Mouse (Mus musculus): ENCODE data around the gene Pcbp2. TPM values are rescaled to one million over a fixed set of nuclear protein-coding genes. Genes with fewer than 3 reads are reported as not detected.
A peak's percentile ranks its signal among the peaks of the same experiment; 100 is the strongest.

Gene Pcbp2
- polyA plus RNA-seq, 1 experiment from 2014 or later, result 166 TPM

GRCm38 (mm10) chr15:102451666-102452430 lies 18.5 kb upstream of the Pcbp2 start:
- H3K27ac ChIP-seq, result no peak overlapping the region
- H3K4me1 ChIP-seq (replicated peaks), result peaks cover 5% of the 10 kb centered on the region
- 84% methylated on average over 26 of the region's 26 CpGs for WGBS

DNA sequence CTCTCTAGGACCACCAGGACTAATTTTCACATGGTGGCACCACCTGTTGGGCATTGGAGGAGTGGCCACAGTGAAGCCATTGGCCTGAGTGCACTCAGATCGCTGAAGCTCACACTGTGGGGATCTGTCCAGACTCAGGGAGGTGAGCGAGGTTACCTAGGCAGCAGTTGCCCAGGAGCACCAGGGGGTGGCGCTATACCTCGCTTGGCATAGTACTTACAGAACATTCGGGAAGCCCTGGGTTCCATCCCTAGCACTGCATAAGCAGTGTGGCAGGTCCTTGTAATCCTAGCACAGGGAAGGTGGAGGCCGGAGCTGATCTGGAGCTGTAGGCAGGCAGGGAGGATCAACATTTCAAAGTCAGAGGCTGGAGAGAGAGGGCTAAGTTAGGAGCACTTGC lies 14.3 kb upstream of the Pcbp2 start:
- 35% methylated on average over 6 of the region's 6 CpGs for WGBS
- H3K27me3 ChIP-seq (ENCODE audit: insufficient read depth, poor library complexity, severe bottlenecking), result no peaks in the 10 kb centered on the region
- no peak overlapping the region for H3K27ac ChIP-seq
- no peak overlapping the region for H3K4me3 ChIP-seq
- H3K4me1 ChIP-seq (replicated peaks), result peaks cover 28% of the 10 kb centered on the region
- H3K9me3 ChIP-seq, result no peaks in the 10 kb centered on the region
- H3K36me3 ChIP-seq, result no peaks in the 10 kb centered on the region
- DNase-seq (ENCODE audit: low spot score), result peak; percentile 18

More at GRCm38 (mm10) chr15:102451666-102452430, 18.5 kb upstream of the Pcbp2 start:
- no peak for DNase-seq (ENCODE audit: low spot score)
- Histone ChIP-seq H3K9me3 (no peaks in the 10 kb centered on the region), H3K4me3 (no peak overlapping the region), H3K36me3 (no peaks in the 10 kb centered on the region), H3K27me3 (ENCODE audit: insufficient read depth, poor library complexity, severe bottlenecking) (no peaks in the 10 kb centered on the region)

- Histone ChIP-seq H3K36me3 (peaks cover 11% of the 10 kb centered on the region; the same call in 1 of the 2 replicates), H3K9me3 (no peaks in the 10 kb centered on the region), H3K27me3 (ENCODE audit: insufficient read depth, poor library complexity, severe bottlenecking) (no peaks in the 10 kb centered on the region), H3K4me1 (replicated peaks) (peaks cover 33% of the 10 kb centered on the region), H3K27ac (peak overlapping the region; percentile 81), H3K4me3 (peak overlapping the region; percentile 57)
- WGBS, result 73% methylated on average over 5 of the region's 5 CpGs
- DNase-seq (ENCODE audit: low spot score), result no peak
Measured at GRCm38 (mm10) chr15:102458050-102458736, 12.1 kb upstream of the Pcbp2 start.

DNA sequence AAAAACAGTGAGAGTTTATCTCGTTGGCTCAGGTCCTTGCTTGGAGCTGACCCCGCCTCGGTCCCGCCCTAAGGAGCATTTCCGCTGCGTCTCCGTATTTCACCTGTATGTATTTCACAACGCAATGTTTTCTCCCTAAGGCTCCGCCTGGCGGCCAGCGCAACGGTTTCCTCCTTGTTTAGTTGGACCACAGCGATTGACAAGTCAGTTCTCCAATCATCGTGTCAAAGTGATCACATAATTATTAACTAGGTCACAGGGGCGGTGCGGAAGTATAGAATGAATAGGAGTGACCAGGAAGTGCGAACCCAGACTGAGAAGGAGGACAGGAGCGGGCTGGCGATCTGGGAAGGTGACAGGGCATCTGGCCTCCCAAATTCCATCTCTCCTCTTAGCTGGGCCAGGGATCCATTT lies 11.4 kb upstream of the Pcbp2 start, which contains the start of gene Prr13:
Gene Prr13 (plus strand): TSS at position 125 of the 414 bp plus-strand sequence.
- Histone ChIP-seq H3K27me3 (ENCODE audit: insufficient read depth, poor library complexity, severe bottlenecking) (no peaks in the 10 kb centered on the region), H3K9me3 (no peaks in the 10 kb centered on the region), H3K4me3 (peak within 1 kb of the TSS; percentile 57), H3K4me1 (replicated peaks) (peaks cover 33% of the 10 kb centered on the region), H3K27ac (peak within 1 kb of the TSS; percentile 81), H3K36me3 (peaks cover 16% of the 10 kb centered on the region; the same call in 1 of the 2 replicates)
- DNase-seq (ENCODE audit: low spot score), result peak; percentile 88
- WGBS, result under 1% methylated on average over 19 of the region's 19 CpGs

DNA sequence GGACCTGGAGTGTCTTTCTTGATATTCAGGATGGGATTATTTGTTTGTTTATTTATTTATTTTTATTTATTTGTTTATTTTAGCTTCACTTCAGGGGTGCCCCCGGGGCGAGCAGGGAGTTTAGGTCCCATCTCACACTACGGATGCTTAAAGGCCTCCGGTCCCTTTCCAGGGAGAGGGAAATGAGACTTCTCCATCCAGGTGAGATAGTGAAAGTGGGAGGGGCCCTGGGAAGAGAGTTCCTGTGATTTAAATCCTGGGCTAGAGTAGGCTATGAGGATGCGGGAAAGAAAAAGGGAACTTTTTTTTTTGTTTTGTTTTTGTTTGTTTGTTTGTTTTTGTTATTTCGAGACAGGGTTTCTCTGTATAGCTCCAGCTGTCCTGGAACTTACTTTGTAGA lies 11.0 kb upstream of the Pcbp2 start:
- Histone ChIP-seq H3K4me3 (peak overlapping the region; percentile 57), H3K27me3 (ENCODE audit: insufficient read depth, poor library complexity, severe bottlenecking) (no peaks in the 10 kb centered on the region), H3K36me3 (peaks cover 16% of the 10 kb centered on the region; the same call in 1 of the 2 replicates), H3K9me3 (no peaks in the 10 kb centered on the region), H3K4me1 (replicated peaks) (peaks cover 33% of the 10 kb centered on the region), H3K27ac (peak overlapping the region; percentile 81)
- no peak for DNase-seq (ENCODE audit: low spot score)
- WGBS, result 32% methylated on average over 6 of the region's 6 CpGs

DNA sequence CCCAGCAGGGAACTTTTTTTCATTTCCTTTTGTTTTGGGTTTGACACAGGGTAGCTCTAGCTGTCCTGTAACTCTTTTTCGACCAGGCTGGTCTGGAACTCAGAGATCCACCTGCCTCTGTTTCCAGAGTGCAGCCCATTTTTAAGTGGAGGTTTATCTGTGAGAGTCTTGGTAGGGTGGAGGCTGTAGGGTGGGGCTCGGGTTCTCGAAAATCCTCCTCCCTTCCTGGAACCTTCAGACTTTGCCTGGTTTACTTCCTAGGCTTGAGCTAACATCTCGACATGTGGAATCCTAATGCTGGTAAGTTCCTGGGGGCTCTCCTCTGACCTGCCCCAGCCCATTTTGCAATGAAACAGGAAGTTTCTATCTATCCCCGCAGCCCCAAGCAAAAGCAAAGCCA lies 10.5 kb upstream of the Pcbp2 start:
- no peak for DNase-seq (ENCODE audit: low spot score)
- Histone ChIP-seq H3K27ac (no peak overlapping the region), H3K9me3 (no peaks in the 10 kb centered on the region), H3K36me3 (peaks cover 16% of the 10 kb centered on the region; the same call in 1 of the 2 replicates), H3K4me1 (replicated peaks) (peaks cover 33% of the 10 kb centered on the region), H3K4me3 (peak overlapping the region; percentile 57; the same call in 1 of the 2 replicates), H3K27me3 (ENCODE audit: insufficient read depth, poor library complexity, severe bottlenecking) (no peaks in the 10 kb centered on the region)
- 71% methylated on average over 5 of the region's 5 CpGs for WGBS

DNA sequence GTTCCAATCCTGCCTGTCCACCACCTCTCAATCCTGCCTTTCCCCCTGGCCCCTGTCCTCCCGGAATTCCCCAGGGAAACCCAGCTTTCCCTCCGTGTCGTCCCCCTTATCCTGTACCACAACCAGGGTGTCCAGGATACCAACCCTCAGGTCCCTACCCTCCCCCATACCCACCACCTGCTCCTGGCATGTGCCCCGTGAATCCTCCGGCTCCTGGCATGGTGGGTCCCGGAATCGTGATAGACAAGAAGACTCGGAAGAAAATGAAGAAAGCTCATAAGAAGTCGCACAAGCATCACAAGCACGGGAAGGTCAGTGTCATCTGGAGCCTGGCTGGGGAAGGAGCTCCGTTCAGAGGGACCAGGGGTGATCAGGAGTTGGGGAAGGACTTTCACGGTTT lies 9.9 kb upstream of the Pcbp2 start:
- Histone ChIP-seq H3K4me1 (replicated peaks) (peaks cover 33% of the 10 kb centered on the region), H3K36me3 (peaks cover 16% of the 10 kb centered on the region; the same call in 1 of the 2 replicates), H3K9me3 (no peaks in the 10 kb centered on the region), H3K4me3 (peak overlapping the region; percentile 57), H3K27ac (peak overlapping the region; percentile 30), H3K27me3 (ENCODE audit: insufficient read depth, poor library complexity, severe bottlenecking) (no peaks in the 10 kb centered on the region)
- 81% methylated on average over 12 of the region's 12 CpGs for WGBS
- no peak for DNase-seq (ENCODE audit: low spot score)

- DNase-seq (ENCODE audit: low spot score), result no peak
- 74% methylated on average over 4 of the region's 4 CpGs for WGBS
Measured at GRCm38 (mm10) chr15:102460971-102461370, 9.4 kb upstream of the Pcbp2 start.

GRCm38 (mm10) chr15:102461430-102462075 lies 8.8 kb upstream of the Pcbp2 start:
- H3K4me3 ChIP-seq, result no peak overlapping the region
- H3K9me3 ChIP-seq, result no peaks in the 10 kb centered on the region
- peaks cover 28% of the 10 kb centered on the region for H3K4me1 ChIP-seq (replicated peaks)
- 85% methylated on average over 9 of the region's 9 CpGs for WGBS
- H3K27me3 ChIP-seq (ENCODE audit: insufficient read depth, poor library complexity, severe bottlenecking), result no peaks in the 10 kb centered on the region
- DNase-seq (ENCODE audit: low spot score), result no peak
- H3K27ac ChIP-seq, result no peak overlapping the region
- H3K36me3 ChIP-seq, result peaks cover 16% of the 10 kb centered on the region; the same call in 1 of the 2 replicates

More at GRCm38 (mm10) chr15:102460971-102461370, 9.4 kb upstream of the Pcbp2 start:
- peaks cover 16% of the 10 kb centered on the region; the same call in 1 of the 2 replicates for H3K36me3 ChIP-seq
- H3K4me1 ChIP-seq (replicated peaks), result peaks cover 31% of the 10 kb centered on the region
- peak overlapping the region; percentile 30; the same call in 1 of the 2 replicates for H3K27ac ChIP-seq
- H3K9me3 ChIP-seq, result no peaks in the 10 kb centered on the region
- H3K4me3 ChIP-seq, result peak overlapping the region; percentile 57; the same call in 1 of the 2 replicates
- H3K27me3 ChIP-seq (ENCODE audit: insufficient read depth, poor library complexity, severe bottlenecking), result no peaks in the 10 kb centered on the region

- no peak overlapping the region for H3K27ac ChIP-seq
- H3K4me3 ChIP-seq, result no peak overlapping the region
- peaks cover 28% of the 10 kb centered on the region for H3K4me1 ChIP-seq (replicated peaks)
- H3K27me3 ChIP-seq (ENCODE audit: insufficient read depth, poor library complexity, severe bottlenecking), result no peaks in the 10 kb centered on the region
- DNase-seq (ENCODE audit: low spot score), result no peak
- no peaks in the 10 kb centered on the region; the same call in 1 of the 2 replicates for H3K9me3 ChIP-seq
- H3K36me3 ChIP-seq, result peaks cover 20% of the 10 kb centered on the region
Measured at GRCm38 (mm10) chr15:102463666-102464065, 6.7 kb upstream of the Pcbp2 start.

DNA sequence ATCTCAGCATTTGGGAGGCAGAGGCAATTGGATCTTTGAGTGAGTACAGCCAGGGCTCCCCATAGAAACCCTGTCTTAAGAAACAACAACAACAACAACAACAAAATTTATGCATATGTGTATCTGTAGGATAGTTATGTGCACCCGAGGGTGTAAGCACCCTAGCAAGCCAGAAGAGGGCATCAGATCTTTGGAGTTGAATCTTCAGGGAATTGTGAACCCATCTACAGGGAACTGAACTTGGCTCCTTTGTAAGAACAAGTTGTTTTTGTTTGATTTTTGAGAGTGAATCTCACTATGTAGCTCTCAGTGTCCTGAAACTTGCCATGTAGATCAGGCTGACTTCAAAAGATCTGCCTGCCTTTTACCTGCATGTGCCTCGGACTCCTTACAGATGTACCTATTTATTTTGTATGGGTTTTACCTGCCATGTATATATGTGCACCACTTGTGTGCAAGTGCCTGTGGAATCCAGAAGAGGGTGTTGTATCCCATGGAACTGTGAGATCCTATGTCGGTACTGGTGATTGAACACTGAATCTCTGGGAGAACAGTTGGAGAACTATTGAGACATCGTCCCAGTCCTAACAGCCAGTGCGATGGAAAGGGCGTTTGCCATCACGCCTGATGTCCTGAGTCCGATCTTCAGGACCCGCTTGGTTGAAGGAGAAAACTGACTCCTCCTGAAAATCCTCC lies 1.5 kb upstream of the Pcbp2 start:
- H3K36me3 ChIP-seq, result peaks cover 21% of the 10 kb centered on the region
- H3K9me3 ChIP-seq, result no peaks in the 10 kb centered on the region; the same call in 1 of the 2 replicates
- WGBS, result 95% methylated on average over 9 of the region's 9 CpGs
- no peak overlapping the region for H3K27ac ChIP-seq
- peaks cover 19% of the 10 kb centered on the region for H3K4me1 ChIP-seq (replicated peaks)
- no peaks in the 10 kb centered on the region for H3K27me3 ChIP-seq (ENCODE audit: insufficient read depth, poor library complexity, severe bottlenecking)
- DNase-seq (ENCODE audit: low spot score), result no peak
- H3K4me3 ChIP-seq, result no peak overlapping the region

Data from hindbrain, embryonic 10.5 days (tissue).